8 mouse cellular contexts compared by ENCODE assay signal in genomic region chr7:98341475-98341874, GRCm38 (mm10). TPM values are rescaled to one million over a fixed set of nuclear protein-coding genes. Genes with fewer than 3 reads are reported as not detected.
DNase-seq lines count a peak whose midpoint lies in the region; ATAC-seq and TF ChIP-seq lines count a peak whose summit lies in the region.

No protein-coding gene starts in this region.

- intact Hi-C loops in left cerebral cortex, postnatal 36 days (cut with DNase I), result loop anchor here (2.0 to 5.0 kb wide), 2 partner anchors 54 to 187 kb away; no protein-coding TSS in a partner anchor

- peak; percentile 80 for DNase-seq in adrenal gland, adult 2 months
- DNase-seq in embryo, embryonic 11.5 days (ENCODE audit: low read depth, low spot score), result peak; percentile 75
- peak; percentile 81 to 90 for DNase-seq in gastrocnemius, postnatal 4 days (ENCODE audit: low spot score in 2 of 2)
- peak; percentile 52 to 73 for DNase-seq in left cerebral cortex, postnatal 36 days (ENCODE audit: low spot score in 2 of 2)
- DNase-seq in midbrain, embryonic 10.5 days (ENCODE audit: low spot score), result peak; percentile 89
- DNase-seq in right cerebral cortex, postnatal 36 days (ENCODE audit: low spot score in 2 of 2), result peak; percentile 52 to 59
- DNase-seq in urinary bladder, postnatal 4 days (ENCODE audit: low spot score in 2 of 2), result peak; percentile 79 to 93

- H3K4me3 ChIP-seq in intestine, postnatal 0 days (ENCODE audit: low read depth, low read length), result peak overlapping the region; percentile 44
- peak overlapping the region; percentile 54 for H3K4me3 ChIP-seq in midbrain, embryonic 10.5 days

- peak; percentile 53 for ATAC-seq in intestine, postnatal 0 days

- H3K27me3 ChIP-seq in intestine, postnatal 0 days (replicated peaks; ENCODE audit: control insufficient read depth, insufficient read depth, low read length), result no peaks in the 10 kb centered on the region; the same call in 1 of the 2 replicates
- H3K27me3 ChIP-seq in midbrain, embryonic 10.5 days (ENCODE audit: low read depth, poor library complexity, severe bottlenecking), result peaks cover 17% of the 10 kb centered on the region

- no peaks in the 10 kb centered on the region for H3K4me1 ChIP-seq in intestine, postnatal 0 days (replicated peaks; ENCODE audit: control insufficient read depth, insufficient read depth, low read length)
- peaks cover 22% of the 10 kb centered on the region for H3K4me1 ChIP-seq in midbrain, embryonic 10.5 days

- H3K27ac ChIP-seq in intestine, postnatal 0 days (ENCODE audit: low read depth, low read length), result no peak overlapping the region
- peak overlapping the region; percentile 84 for H3K27ac ChIP-seq in midbrain, embryonic 10.5 days (replicated peaks)

- peak; percentile 96 for TF ChIP-seq CTCF in intestine, postnatal 0 days (IDR thresholded peaks at IDR 0.05; ENCODE audit: low read depth)

- H3K9ac ChIP-seq in intestine, postnatal 0 days (ENCODE audit: low read depth, low read length), result peak overlapping the region; percentile 50

- no peaks in the 10 kb centered on the region for H3K36me3 ChIP-seq in intestine, postnatal 0 days (ENCODE audit: control insufficient read depth, insufficient read depth)
- H3K36me3 ChIP-seq in midbrain, embryonic 10.5 days, result no peaks in the 10 kb centered on the region

- H3K4me2 ChIP-seq in intestine, postnatal 0 days (replicated peaks; ENCODE audit: low read depth), result peak overlapping the region; percentile 86

- no peaks in the 10 kb centered on the region for H3K9me3 ChIP-seq in intestine, postnatal 0 days (ENCODE audit: control insufficient read depth)
- H3K9me3 ChIP-seq in midbrain, embryonic 10.5 days (replicated peaks), result no peaks in the 10 kb centered on the region

- WGBS in intestine, postnatal 0 days, result 5% methylated on average over 13 of the region's 13 CpGs
- WGBS in midbrain, embryonic 10.5 days, result 5% methylated on average over 13 of the region's 13 CpGs

RNA-seq across cellular contexts. Expression of gene Tsku, which starts 19.7 kb away (rescaled TPM):
- total RNA-seq in adrenal gland, adult 2 months (2021), result 10 to 100 TPM; 22.4 to 41.5 TPM
- polyA plus RNA-seq in adrenal gland, adult 2 months (2012; rRNA removed), result 52.3 and 58.9 TPM in 2 replicates
- total RNA-seq in gastrocnemius, postnatal 4 days (2021), result 10 to 100 TPM; 16.4 to 19.3 TPM
- 3.2 and 3.6 TPM in 2 replicates for polyA plus RNA-seq in intestine, postnatal 0 days (2015; fragmentation: Nextera tagmentation; extraction: Ambion mirVana)
- 1 to 10 TPM; 3.1 to 3.4 TPM for total RNA-seq in left cerebral cortex, postnatal 36 days (2021)
- 7.7 and 10.0 TPM in 2 replicates for polyA plus RNA-seq in midbrain, embryonic 10.5 days (2016; fragmentation: Nextera tagmentation; extraction: Ambion mirVana)

RNA-seq across cellular contexts. Expression of gene Acer3, which starts 20.5 kb away (rescaled TPM):
- total RNA-seq in adrenal gland, adult 2 months (2021), result 10 to 100 TPM; 10.7 to 22.0 TPM
- polyA plus RNA-seq in adrenal gland, adult 2 months (2012; rRNA removed), result 1.2 and 1.3 TPM in 2 replicates
- total RNA-seq in gastrocnemius, postnatal 4 days (2021), result 10 to 100 TPM in 1 of 2 experiments, 1 to 10 TPM in 1; 7.7 to 11.7 TPM
- 9.7 TPM in 2 replicates for polyA plus RNA-seq in intestine, postnatal 0 days (2015; fragmentation: Nextera tagmentation; extraction: Ambion mirVana)
- 10 to 100 TPM; 21.3 to 21.8 TPM for total RNA-seq in left cerebral cortex, postnatal 36 days (2021)
- polyA plus RNA-seq in midbrain, embryonic 10.5 days (2016; fragmentation: Nextera tagmentation; extraction: Ambion mirVana), result 19.4 and 19.5 TPM in 2 replicates
